Mouse (Mus musculus) layer of hippocampus, postnatal 10 days (tissue): Measurements from ENCODE around the gene Cbx1. TPM values are rescaled to one million over a fixed set of nuclear protein-coding genes. Genes with fewer than 3 reads are reported as not detected.
A peak's percentile ranks its signal among the peaks of the same experiment; 100 is the strongest.
"Not testable (repeated sequence)": the region's sequence is repeated elsewhere in the genome, so short reads cannot be mapped to it uniquely, and the experiment has no call there.

ENCODE experiments used
- DNase-seq, 2 experiments: peaks; one replicate each; pipeline ENCODE4 v3.0.0; 2021; ENCODE audit warnings: low spot score in 2 of 2
- total RNA-seq, 2 experiments: library from RNA; stranded (reverse); gene quantifications; 2 replicates each; pipeline ENCODE4 v1.2.3; 2021

The Cbx1 gene
- total RNA-seq, 2 experiments from 2014 or later: 56.3 to 61.8 TPM

GRCm38 (mm10) chr11:96775063-96775462 is 13.9 kb upstream of the Cbx1 start:
- DNase-seq: no peak

- no peak for DNase-seq
Observed at GRCm38 (mm10) chr11:96775665-96776064, 13.3 kb upstream of the Cbx1 start.

- DNase-seq: no peak
Observed at GRCm38 (mm10) chr11:96776068-96776467, 12.9 kb upstream of the Cbx1 start.

GRCm38 (mm10) chr11:96776968-96777962 is 11.7 kb upstream of the Cbx1 start, which contains the start of gene Snx11:
Gene Snx11 (minus strand): TSS chr11:96777559.
- DNase-seq: peak; percentile 99

GRCm38 (mm10) chr11:96778061-96778627 is 10.8 kb upstream of the Cbx1 start:
- DNase-seq: not testable (repeated sequence)

GRCm38 (mm10) chr11:96780306-96780705 is 8.6 kb upstream of the Cbx1 start:
- DNase-seq: no peak

- DNase-seq: no peak
Observed at GRCm38 (mm10) chr11:96781425-96781824, 7.5 kb upstream of the Cbx1 start.

GRCm38 (mm10) chr11:96784847-96785246 is 4.1 kb upstream of the Cbx1 start:
- peak; percentile 77 to 79 for DNase-seq

- DNase-seq: no peak
Observed at GRCm38 (mm10) chr11:96786731-96787450, 2.0 kb upstream of the Cbx1 start.

GRCm38 (mm10) chr11:96789990-96790389 is 1.1 kb downstream of the Cbx1 start:
- DNase-seq: no peak

- no peak for DNase-seq
Observed at GRCm38 (mm10) chr11:96790681-96791080, 1.8 kb downstream of the Cbx1 start.

GRCm38 (mm10) chr11:96795491-96795890 is 6.6 kb downstream of the Cbx1 start:
- DNase-seq: no peak

- DNase-seq: no peak
Observed at GRCm38 (mm10) chr11:96796081-96796480, 7.2 kb downstream of the Cbx1 start.

- DNase-seq: no peak
Observed at GRCm38 (mm10) chr11:96796586-96796985, 7.7 kb downstream of the Cbx1 start.

- no peak for DNase-seq
Observed at GRCm38 (mm10) chr11:96799511-96799910, 10.6 kb downstream of the Cbx1 start.

GRCm38 (mm10) chr11:96805606-96806005 is 16.7 kb downstream of the Cbx1 start:
- no peak for DNase-seq

GRCm38 (mm10) chr11:96808066-96808465 is 19.1 kb downstream of the Cbx1 start:
- no peak for DNase-seq

- DNase-seq: no peak
Observed at GRCm38 (mm10) chr11:96809562-96810235, 20.8 kb downstream of the Cbx1 start.

GRCm38 (mm10) chr11:96811188-96811587 is 22.3 kb downstream of the Cbx1 start:
- DNase-seq: not testable (repeated sequence)

- DNase-seq: no peak
Observed at GRCm38 (mm10) chr11:96813455-96813854, 24.5 kb downstream of the Cbx1 start.

GRCm38 (mm10) chr11:96813920-96814319 is 25.0 kb downstream of the Cbx1 start:
- no peak for DNase-seq
